Mouse (Mus musculus): ENCODE measurements around the gene 4933402N03Rik.

- TF ChIP-seq CTCF (IDR thresholded peaks at IDR 0.05; ENCODE audit: low read depth, low read length) (no peak), GATA1 (IDR thresholded peaks at IDR 0.05; ENCODE audit: borderline replicate concordance, low read length) (no peak), POLR2AphosphoS5 (IDR thresholded peaks at IDR 0.05; ENCODE audit: insufficient replicate concordance, low read depth, low read length) (no peak)
These were observed 28.0 kb upstream of the 4933402N03Rik start, which contains the start of gene 5430419D17Rik for GRCm38 (mm10) chr7:131174121-131174520.

Data from G1E (cell line).